In the genomic region with DNA sequence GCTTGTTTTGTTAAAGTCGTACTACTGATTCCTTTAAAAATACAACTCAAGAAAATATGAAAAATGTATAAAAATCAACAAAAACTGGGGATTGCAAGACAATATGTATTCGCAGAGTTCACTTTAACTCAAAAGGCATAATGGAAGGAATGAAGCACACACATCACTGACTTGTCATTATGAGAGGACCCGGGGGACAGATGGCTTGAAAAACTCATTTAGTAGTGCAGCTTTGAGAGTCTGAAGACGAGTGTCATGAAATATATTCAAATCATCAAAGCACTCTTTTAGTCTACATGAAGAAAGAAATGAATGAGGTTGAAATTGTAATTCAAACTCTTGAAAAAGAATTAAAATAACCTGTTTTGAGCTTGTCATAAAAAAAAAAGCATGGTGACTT, we compare ENCODE assay signal across 24 mouse cellular contexts.
A peak's percentile ranks its signal among the peaks of the same experiment; 100 is the strongest.
DNase-seq lines count a peak whose midpoint lies in the region; ATAC-seq lines count a peak whose summit lies in the region.
"Had no signal": no experiment of that assay in that cellular context is flagged by ENCODE, and none has a peak within 500 bp of the region (broad histone marks: within the 10 kb centered on the region; RNA-seq: fewer than 3 reads in every experiment).

No protein-coding gene starts in this region.

- 81% methylated on average over 4 of the region's 4 CpGs for WGBS in forebrain, embryonic 14.5 days
- 87% methylated on average over 4 of the region's 4 CpGs for WGBS in forebrain, embryonic 10.5 days
- 74% methylated on average over 4 of the region's 4 CpGs for WGBS in midbrain, embryonic 14.5 days
- 72% methylated on average over 4 of the region's 4 CpGs for WGBS in midbrain, embryonic 13.5 days

- H3K4me1 ChIP-seq in forebrain, embryonic 14.5 days (ENCODE audit: control insufficient read depth, insufficient read depth, low read length), result no peaks in the 10 kb centered on the region
- H3K4me1 ChIP-seq in forebrain, embryonic 10.5 days, result no peaks in the 10 kb centered on the region
- H3K4me1 ChIP-seq in midbrain, embryonic 14.5 days (ENCODE audit: control insufficient read depth, insufficient read depth, low read length), result no peaks in the 10 kb centered on the region
- H3K4me1 ChIP-seq in midbrain, embryonic 13.5 days (replicated peaks), result no peaks in the 10 kb centered on the region
- H3K4me1 ChIP-seq: embryonic facial prominence, embryonic 12.5 days; embryonic facial prominence, embryonic 15.5 days; forebrain, embryonic 13.5 days; heart, embryonic 10.5 days; heart, embryonic 13.5 days; hindbrain, embryonic 15.5 days; intestine, embryonic 15.5 days had no signal

- no peak for ATAC-seq in forebrain, embryonic 14.5 days
- ATAC-seq in midbrain, embryonic 14.5 days (ENCODE audit: low FRiP score, low TSS enrichment), result no peak
- no peak for ATAC-seq in midbrain, embryonic 13.5 days
- ATAC-seq: CD4-positive, CD25-positive, alpha-beta regulatory T cell, adult 4 months; forebrain, embryonic 13.5 days; intestine, embryonic 15.5 days had no signal

- no peaks in the 10 kb centered on the region for H3K27me3 ChIP-seq in forebrain, embryonic 14.5 days (replicated peaks; ENCODE audit: control insufficient read depth, insufficient read depth, low read length)
- no peaks in the 10 kb centered on the region for H3K27me3 ChIP-seq in forebrain, embryonic 10.5 days (ENCODE audit: poor library complexity, severe bottlenecking)
- no peaks in the 10 kb centered on the region for H3K27me3 ChIP-seq in midbrain, embryonic 14.5 days (ENCODE audit: control insufficient read depth, insufficient read depth, low read length)
- H3K27me3 ChIP-seq in midbrain, embryonic 13.5 days, result no peaks in the 10 kb centered on the region
- H3K27me3 ChIP-seq: embryonic facial prominence, embryonic 12.5 days; embryonic facial prominence, embryonic 15.5 days; forebrain, embryonic 13.5 days; heart, embryonic 13.5 days; hindbrain, embryonic 15.5 days; intestine, embryonic 15.5 days had no signal

- no peaks in the 10 kb centered on the region for H3K9me3 ChIP-seq in forebrain, embryonic 14.5 days (replicated peaks; ENCODE audit: control insufficient read depth, low read length)
- H3K9me3 ChIP-seq in forebrain, embryonic 10.5 days, result peaks cover 9% of the 10 kb centered on the region; the same call in 1 of the 2 replicates
- H3K9me3 ChIP-seq in midbrain, embryonic 14.5 days (ENCODE audit: control insufficient read depth, low read length), result no peaks in the 10 kb centered on the region
- 0 out of 2 replicates have a peak, but pooled peaks cover 4% of the 10 kb centered on the region for H3K9me3 ChIP-seq in midbrain, embryonic 13.5 days
- H3K9me3 ChIP-seq: embryonic facial prominence, embryonic 12.5 days; embryonic facial prominence, embryonic 15.5 days; forebrain, embryonic 13.5 days; heart, embryonic 10.5 days; heart, embryonic 13.5 days; hindbrain, embryonic 15.5 days; intestine, embryonic 15.5 days had no signal

- no peak overlapping the region for H3K4me3 ChIP-seq in forebrain, embryonic 14.5 days (ENCODE audit: low read depth, low read length)
- H3K4me3 ChIP-seq in forebrain, embryonic 10.5 days, result no peak overlapping the region
- no peak overlapping the region for H3K4me3 ChIP-seq in midbrain, embryonic 14.5 days (replicated peaks; ENCODE audit: low read depth, low read length)
- H3K4me3 ChIP-seq in midbrain, embryonic 13.5 days (replicated peaks), result no peak overlapping the region
- H3K4me3 ChIP-seq: embryonic facial prominence, embryonic 12.5 days; embryonic facial prominence, embryonic 15.5 days; forebrain, embryonic 13.5 days; heart, adult 2 months; heart, embryonic 10.5 days; heart, embryonic 13.5 days; hindbrain, embryonic 15.5 days; intestine, embryonic 15.5 days had no signal

- H3K4me2 ChIP-seq in forebrain, embryonic 14.5 days (ENCODE audit: low read length), result no peak overlapping the region
- no peak overlapping the region for H3K4me2 ChIP-seq in midbrain, embryonic 14.5 days (ENCODE audit: low read length)
- no peak overlapping the region for H3K4me2 ChIP-seq in midbrain, embryonic 13.5 days (replicated peaks)
- H3K4me2 ChIP-seq: embryonic facial prominence, embryonic 12.5 days; embryonic facial prominence, embryonic 15.5 days; forebrain, embryonic 13.5 days; heart, embryonic 13.5 days; hindbrain, embryonic 15.5 days; intestine, embryonic 15.5 days had no signal

- no peaks in the 10 kb centered on the region for H3K36me3 ChIP-seq in forebrain, embryonic 14.5 days (ENCODE audit: control insufficient read depth, insufficient read depth, low read length)
- no peaks in the 10 kb centered on the region for H3K36me3 ChIP-seq in forebrain, embryonic 10.5 days (replicated peaks)
- H3K36me3 ChIP-seq in midbrain, embryonic 14.5 days (ENCODE audit: control insufficient read depth, insufficient read depth, low read length), result no peaks in the 10 kb centered on the region
- no peaks in the 10 kb centered on the region for H3K36me3 ChIP-seq in midbrain, embryonic 13.5 days
- H3K36me3 ChIP-seq: embryonic facial prominence, embryonic 12.5 days; embryonic facial prominence, embryonic 15.5 days; heart, embryonic 10.5 days; heart, embryonic 13.5 days; hindbrain, embryonic 15.5 days; intestine, embryonic 15.5 days had no signal

- no peak overlapping the region for H3K27ac ChIP-seq in forebrain, embryonic 14.5 days (ENCODE audit: low read depth, low read length)
- H3K27ac ChIP-seq in forebrain, embryonic 10.5 days, result no peak overlapping the region
- H3K27ac ChIP-seq in midbrain, embryonic 14.5 days (replicated peaks; ENCODE audit: low read depth, low read length), result no peak overlapping the region
- no peak overlapping the region for H3K27ac ChIP-seq in midbrain, embryonic 13.5 days
- H3K27ac ChIP-seq: embryonic facial prominence, embryonic 12.5 days; embryonic facial prominence, embryonic 15.5 days; forebrain, embryonic 13.5 days; heart, adult 2 months; heart, embryonic 10.5 days; heart, embryonic 13.5 days; hindbrain, embryonic 15.5 days; intestine, embryonic 15.5 days had no signal

- H3K9ac ChIP-seq in forebrain, embryonic 14.5 days (ENCODE audit: low read length), result no peak overlapping the region
- no peak overlapping the region for H3K9ac ChIP-seq in midbrain, embryonic 14.5 days (replicated peaks; ENCODE audit: low read length)
- no peak overlapping the region for H3K9ac ChIP-seq in midbrain, embryonic 13.5 days (replicated peaks)
- H3K9ac ChIP-seq: embryonic facial prominence, embryonic 12.5 days; embryonic facial prominence, embryonic 15.5 days; forebrain, embryonic 13.5 days; heart, embryonic 13.5 days; hindbrain, embryonic 15.5 days; intestine, embryonic 15.5 days had no signal

- DNase-seq in forebrain, embryonic 14.5 days (ENCODE audit: low spot score), result peak; percentile 34
- DNase-seq in forebrain, embryonic 10.5 days (ENCODE audit: extremely low spot score, low spot score), result no peak
- DNase-seq in midbrain, embryonic 14.5 days, result peak; percentile 18
- peak; percentile 22 for DNase-seq in brain, embryonic 18.5 days (ENCODE audit: low read depth, low spot score)
- no peak for DNase-seq in heart, adult 11 months
- DNase-seq: adrenal gland, adult 2 months; adrenal gland, postnatal 14 days; cerebellum, adult 18-20 months; cerebellum, adult 9-10 months; cerebellum, postnatal 14 days; gastrocnemius, postnatal 25 days; heart, adult 2 months; heart, postnatal 14 days; heart, postnatal 4 days; kidney, adult 11 months had no signal

Comparison
In these comparisons a context has a peak if more than half of its experiments do, and no peak if none do; other contexts are left out.
1. DNase-seq: peak in forebrain, embryonic 14.5 days (single experiment), midbrain, embryonic 14.5 days (single experiment) and brain, embryonic 18.5 days (single experiment); none in forebrain, embryonic 10.5 days (single experiment) and heart, adult 11 months (single experiment).